Mouse (Mus musculus) naive thymus-derived CD4-positive, alpha-beta T cell, adult 5 months (primary cell): ENCODE data around the gene Dennd1c. TPM values are rescaled to one million over a fixed set of nuclear protein-coding genes. Genes with fewer than 3 reads are reported as not detected.

Experiments used
- polyA plus RNA-seq: library from polyadenylated mRNA; unstranded; fragments of 100-300 nt; shearing (Covaris generic); gene quantifications from one replicate; pipeline ENCODE4 v1.2.1, GENCODE M21; 2017

Dennd1c gene
- polyA plus RNA-seq: 126 TPM

DNA sequence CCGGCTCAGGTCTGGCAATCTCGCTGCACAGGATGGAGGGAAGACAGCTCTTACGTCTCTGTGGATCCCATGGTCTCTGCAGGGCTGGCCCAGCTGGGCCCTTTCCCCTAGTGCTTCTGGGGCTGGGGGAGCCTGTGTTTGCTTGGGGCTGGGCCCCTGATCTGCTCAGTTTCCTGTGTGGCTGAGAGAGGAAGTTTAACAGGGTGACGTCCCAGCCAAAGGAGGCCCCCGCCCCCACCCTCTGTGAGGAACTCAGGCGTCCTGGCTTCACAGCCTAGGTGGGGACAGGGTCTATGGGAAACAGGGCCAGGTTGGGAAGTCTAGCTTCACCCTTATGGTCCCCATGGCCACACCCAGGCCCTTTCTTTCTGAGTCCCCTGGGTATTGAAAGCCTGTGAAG is at the start of gene Dennd1c:
Gene Dennd1c, minus strand, starts transcription at position 179 of the 400 bp plus-strand sequence.

DNA sequence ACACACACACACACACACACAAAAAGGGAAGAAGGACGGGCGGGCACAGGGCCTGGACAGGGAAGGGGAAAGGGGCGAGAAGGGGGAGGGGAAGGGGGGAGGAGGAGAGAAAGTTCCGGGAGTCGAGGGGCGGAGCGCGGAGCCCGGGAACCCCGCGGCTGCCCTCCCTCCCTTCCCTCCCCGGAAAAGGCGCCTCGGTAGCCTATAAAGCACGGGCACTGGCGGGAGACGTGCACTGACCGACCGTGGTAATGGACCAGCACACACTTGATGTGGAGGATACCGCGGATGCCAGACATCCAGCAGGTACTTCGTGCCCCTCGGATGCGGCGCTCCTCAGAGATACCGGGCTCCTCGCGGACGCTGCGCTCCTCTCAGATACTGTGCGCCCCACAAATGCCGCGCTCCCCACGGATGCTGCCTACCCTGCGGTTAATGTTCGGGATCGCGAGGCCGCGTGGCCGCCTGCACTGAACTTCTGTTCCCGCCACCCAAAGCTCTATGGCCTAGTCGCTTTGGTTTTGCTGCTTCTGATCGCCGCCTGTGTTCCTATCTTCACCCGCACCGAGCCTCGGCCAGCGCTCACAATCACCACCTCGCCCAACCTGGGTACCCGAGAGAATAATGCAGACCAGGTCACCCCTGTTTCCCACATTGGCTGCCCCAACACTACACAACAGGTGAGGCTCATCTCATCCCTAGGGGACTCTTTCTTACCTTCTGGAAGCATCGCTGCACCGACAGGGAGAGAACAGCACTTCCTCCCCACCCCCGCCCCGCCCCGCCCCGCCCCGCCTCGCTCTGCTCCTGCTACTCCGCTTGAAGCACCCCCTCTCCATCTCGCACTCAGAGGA is 27.1 kb upstream of the Dennd1c start, which contains the start of gene Tnfsf9:
Gene Tnfsf9, plus strand, starts transcription at position 145 of the 854 bp plus-strand sequence.

DNA sequence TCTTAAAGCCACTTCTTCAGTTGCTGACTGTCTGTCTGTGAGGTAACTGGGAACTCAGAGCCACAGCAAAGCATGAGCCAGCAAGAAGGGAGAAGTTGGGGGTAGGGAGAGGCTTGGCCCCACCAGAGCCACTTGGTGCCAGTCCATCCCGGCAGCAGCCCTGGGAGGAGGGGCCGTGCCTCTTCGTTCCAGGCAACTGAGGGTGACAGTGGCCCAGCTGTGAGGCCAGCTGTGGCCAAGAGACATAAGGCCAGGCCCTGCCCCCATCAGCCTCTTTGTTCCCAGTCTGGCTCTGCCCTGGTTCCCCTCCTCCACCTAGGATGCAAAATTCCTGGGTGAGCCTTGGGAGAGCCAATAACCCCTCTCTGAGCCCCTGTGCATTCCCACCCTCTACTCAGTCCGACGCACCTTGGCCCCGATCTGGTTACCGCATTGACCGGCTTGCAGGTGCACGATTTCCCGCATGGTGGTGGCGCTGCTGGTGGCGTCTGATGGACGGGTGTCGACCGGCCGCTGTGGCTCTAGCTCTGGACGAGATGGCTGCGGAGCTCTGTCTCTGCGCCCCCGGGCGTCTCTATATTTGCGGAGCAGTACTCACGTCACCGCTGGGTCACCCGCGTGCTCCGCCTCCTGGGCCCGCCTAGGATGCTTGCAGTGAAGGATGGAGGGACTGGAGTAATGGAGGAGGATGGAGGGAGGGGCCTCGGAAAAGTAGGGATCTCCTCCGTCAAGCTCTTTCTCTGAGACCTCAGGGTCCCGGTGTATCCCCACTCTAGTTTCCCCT is 8.9 kb upstream of the Dennd1c start, which contains the start of gene Tubb4a:
Gene Tubb4a, minus strand, starts transcription at position 734 of the 784 bp plus-strand sequence.

DNA sequence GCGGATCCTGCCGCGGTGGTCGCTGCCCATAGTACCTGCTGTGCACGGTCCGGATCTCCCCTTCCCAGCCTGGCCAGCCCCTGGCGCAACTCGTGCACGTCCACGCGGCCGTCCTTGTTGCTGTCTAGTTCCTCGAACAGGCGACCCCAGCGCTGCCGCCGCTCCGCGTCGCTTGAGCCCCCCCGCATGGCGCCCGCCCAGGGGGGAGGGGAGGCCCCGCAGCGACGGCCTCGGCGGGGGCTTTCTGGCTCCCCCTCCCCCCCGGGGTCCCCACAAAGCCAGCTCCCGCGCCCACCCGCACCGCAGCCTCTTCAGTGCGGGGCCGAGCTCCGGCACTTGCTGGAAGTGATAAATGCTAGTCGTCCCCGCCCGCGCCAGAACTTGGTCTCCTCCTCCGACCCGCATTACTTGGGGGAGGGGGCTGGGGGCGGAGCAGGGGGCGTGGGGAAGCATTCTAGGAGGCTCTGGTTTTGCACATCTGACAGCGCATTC is 18.8 kb downstream of the Dennd1c start, which contains the start of gene Slc25a23:
Gene Slc25a23, minus strand, starts transcription at position 378 of the 492 bp plus-strand sequence.

DNA sequence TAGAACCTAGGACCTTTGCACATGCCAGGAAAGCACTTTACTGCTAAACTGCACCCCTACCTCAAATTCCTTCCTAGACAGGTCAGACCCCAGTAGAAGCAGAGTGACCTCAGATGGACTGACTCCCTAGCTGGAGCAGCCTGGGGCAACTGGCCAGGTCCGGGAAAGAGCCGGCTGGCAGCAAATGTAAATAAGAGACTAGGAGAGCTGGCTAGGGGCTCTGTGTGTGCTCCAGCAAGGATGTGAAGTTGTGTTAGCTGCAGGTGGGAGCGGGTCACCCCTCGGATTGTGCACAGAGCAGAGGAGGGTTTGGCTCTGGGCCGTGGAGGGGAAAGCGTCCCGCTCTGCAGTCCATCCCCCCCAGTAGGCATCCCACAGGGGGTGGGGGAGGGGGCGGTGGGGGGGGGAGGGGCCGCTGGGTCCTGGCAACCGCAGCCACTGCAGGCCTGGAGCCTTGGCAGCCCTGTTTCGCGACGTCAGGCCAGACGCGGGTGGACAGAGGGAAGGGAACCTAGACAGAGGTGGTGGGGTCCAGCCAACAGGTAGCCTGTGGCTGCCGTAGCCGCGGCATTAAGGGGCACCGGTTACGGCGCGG is 19.3 kb downstream of the Dennd1c start, which contains the start of gene Crb3:
Gene Crb3, plus strand, starts transcription at position 215 of the 595 bp plus-strand sequence.

DNA sequence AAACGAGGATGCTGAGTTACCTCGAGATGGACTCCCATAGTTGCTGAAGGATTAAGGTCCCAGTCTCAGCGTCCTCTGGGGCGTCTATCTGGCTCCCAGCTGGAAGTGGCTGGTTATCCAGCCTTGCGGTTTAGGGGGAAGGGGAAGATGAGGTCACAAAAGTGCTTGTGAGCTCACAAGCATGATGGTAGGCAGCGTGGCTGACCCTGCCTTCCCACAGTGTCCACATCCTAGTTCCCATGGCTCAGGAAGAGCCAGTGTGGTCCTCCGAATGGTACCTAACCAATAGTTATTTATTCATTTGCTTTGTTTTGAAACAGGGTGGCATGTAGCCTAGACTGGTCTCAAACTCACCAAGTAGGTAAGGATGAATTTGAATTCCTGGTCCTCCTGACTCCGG is 36.8 kb downstream of the Dennd1c start, which contains the start of gene Slc25a41:
Gene Slc25a41, minus strand, starts transcription at position 101 of the 400 bp plus-strand sequence.

DNA sequence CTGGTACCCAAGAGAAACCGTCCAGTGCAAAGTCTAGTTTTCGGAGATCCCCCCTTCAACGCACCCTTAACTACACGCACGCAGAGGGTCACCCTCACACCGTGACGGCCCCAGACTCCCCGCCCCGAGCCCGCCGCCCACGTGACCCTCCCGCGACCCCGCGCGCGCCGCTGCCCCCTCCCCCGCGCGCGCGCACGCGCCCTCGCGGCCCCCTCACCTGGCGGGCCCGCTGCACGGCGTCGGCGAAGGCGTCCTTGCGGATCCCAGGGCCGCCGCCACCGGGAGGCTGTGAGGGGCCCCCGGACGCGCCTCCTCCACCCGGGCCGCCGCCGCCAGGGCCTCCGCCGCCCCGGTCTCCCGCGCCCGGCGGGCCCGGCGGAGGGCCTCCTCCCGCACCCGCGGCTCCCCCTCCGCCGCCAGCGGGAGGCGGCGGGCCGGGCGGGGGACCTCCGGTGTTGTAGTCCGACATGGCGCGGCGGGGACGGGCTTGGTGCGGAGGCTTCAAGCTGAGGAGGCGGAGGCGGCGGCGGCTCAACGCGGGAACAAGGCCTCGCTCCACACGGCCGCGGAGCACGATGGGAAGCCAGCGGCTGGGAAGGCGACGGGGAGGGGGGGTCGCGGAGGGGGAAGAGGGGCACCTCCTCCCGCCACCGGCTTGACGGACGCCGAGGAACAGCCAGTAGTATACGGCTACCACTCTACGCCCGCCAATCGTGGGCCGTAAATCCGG is 47.2 kb downstream of the Dennd1c start, which contains the start of gene Khsrp:
Gene Khsrp, minus strand, starts transcription at position 592 of the 730 bp plus-strand sequence.

Other genes with a start within 250 kb of the Dennd1c start
- 1.8 TPM for gene Rfx2, start 247.5 kb downstream of the Dennd1c start, polyA plus RNA-seq
- not detected for gene Acsbg2, start 204.1 kb downstream of the Dennd1c start, polyA plus RNA-seq
- not detected for gene 1700061G19Rik, start 203.0 kb downstream of the Dennd1c start, polyA plus RNA-seq
- gene Mllt1, start 143.1 kb downstream of the Dennd1c start, polyA plus RNA-seq: 26.1 TPM
- not detected for gene Acer1, start 96.4 kb downstream of the Dennd1c start, polyA plus RNA-seq
- 48.3 TPM for gene Clpp, start 88.2 kb downstream of the Dennd1c start, polyA plus RNA-seq
- 17.1 TPM for gene Alkbh7, start 81.2 kb downstream of the Dennd1c start, polyA plus RNA-seq
- not detected for gene Pspn, start 78.5 kb downstream of the Dennd1c start, polyA plus RNA-seq
- 71.2 TPM for gene Gtf2f1, start 67.2 kb downstream of the Dennd1c start, polyA plus RNA-seq
- gene Gm17949, start 67.0 kb downstream of the Dennd1c start, polyA plus RNA-seq: 1.1 TPM
- 60.8 TPM for gene Khsrp, start 47.0 kb downstream of the Dennd1c start, polyA plus RNA-seq
- not detected for gene Slc25a41, start 36.9 kb downstream of the Dennd1c start, polyA plus RNA-seq
- gene Crb3, start 19.4 kb downstream of the Dennd1c start, polyA plus RNA-seq: 1.7 TPM
- gene Slc25a23, start 18.7 kb downstream of the Dennd1c start, polyA plus RNA-seq: 13.0 TPM
- 1.1 TPM for gene Tubb4a, start 9.3 kb upstream of the Dennd1c start, polyA plus RNA-seq
- 3.9 TPM for gene Tnfsf9, start 26.8 kb upstream of the Dennd1c start, polyA plus RNA-seq
- not detected for gene Cd70, start 71.3 kb upstream of the Dennd1c start, polyA plus RNA-seq
- gene Tnfsf14, start 115.7 kb upstream of the Dennd1c start, polyA plus RNA-seq: not detected
- not detected for gene C3, start 149.6 kb upstream of the Dennd1c start, polyA plus RNA-seq
- 56.3 TPM for gene Gpr108, start 169.9 kb upstream of the Dennd1c start, polyA plus RNA-seq
- 5.1 TPM for gene Trip10, start 170.9 kb upstream of the Dennd1c start, polyA plus RNA-seq
- 198 TPM for gene Vav1, start 200.6 kb upstream of the Dennd1c start, polyA plus RNA-seq